Mouse (Mus musculus): ENCODE results near the gene Dytn.

- TF ChIP-seq CTCF (IDR thresholded peaks at IDR 0.05; ENCODE audit: extremely low read depth, insufficient read length, insufficient replicate concordance, low read depth, low read length) (no peak), POLR2A (IDR thresholded peaks at IDR 0.05; ENCODE audit: low read depth, low read length) (no peak)
Measured at GRCm38 (mm10) chr1:63628211-63628610, 58.5 kb downstream of the Dytn start.
